Mouse (Mus musculus): ENCODE data around the gene Ndufs5. TPM values are rescaled to one million over a fixed set of nuclear protein-coding genes. Genes with fewer than 3 reads are reported as not detected.

The Ndufs5 gene
- polyA plus RNA-seq, 1 experiment from 2014 or later = 334 TPM

DNA sequence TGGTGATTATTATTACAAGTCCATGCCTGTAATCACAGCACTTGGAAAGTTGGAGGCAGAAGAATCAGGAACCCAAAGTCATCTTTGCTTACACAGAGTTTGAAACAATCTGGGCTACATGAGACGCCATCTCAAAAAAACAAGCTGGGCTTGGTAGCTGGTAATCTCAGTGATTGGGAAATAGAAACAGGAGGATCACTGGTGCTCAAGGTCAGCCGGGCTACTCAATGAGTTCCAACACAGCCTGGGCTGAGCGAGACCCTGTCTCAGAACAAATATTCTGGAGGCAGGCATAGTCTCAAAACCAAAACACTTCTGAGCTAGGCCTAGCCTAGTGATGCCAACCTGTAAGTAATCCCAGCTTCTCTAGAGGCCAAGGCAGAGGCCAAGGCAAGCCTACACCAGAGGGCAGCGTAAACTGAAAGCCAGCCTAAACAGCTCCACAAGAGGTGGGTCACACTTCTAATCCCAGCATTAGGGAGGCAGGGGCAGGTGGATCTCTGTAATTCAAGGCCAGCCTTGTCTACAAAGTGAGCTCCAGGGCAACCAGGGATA lies 27.3 kb upstream of the Ndufs5 start:
- DNase-seq (ENCODE audit: low spot score) (no peak), ATAC-seq (ENCODE audit: insufficient number of reproducible peaks, low FRiP score, low TSS enrichment, low read depth) (no peak)
- H3K27me3 ChIP-seq (ENCODE audit: control insufficient read depth, insufficient read depth, low read length) = no peaks in the 10 kb centered on the region
- H3K4me2 ChIP-seq (ENCODE audit: low read depth, severe bottlenecking) = no peak overlapping the region
- peaks cover 8% of the 10 kb centered on the region; the same call in 1 of the 2 replicates for H3K36me3 ChIP-seq (ENCODE audit: control insufficient read depth, insufficient read depth, low read length)
- peaks cover 7% of the 10 kb centered on the region for H3K4me1 ChIP-seq (ENCODE audit: control insufficient read depth, insufficient read depth, low read length)
- no peak overlapping the region for H3K9ac ChIP-seq (ENCODE audit: low read length)
- no peak overlapping the region for H3K27ac ChIP-seq (replicated peaks; ENCODE audit: low read depth, low read length)
- H3K4me3 ChIP-seq (ENCODE audit: low read depth, low read length) = no peak overlapping the region
- H3K9me3 ChIP-seq (ENCODE audit: control insufficient read depth, low read length) = no peaks in the 10 kb centered on the region
- WGBS = 95% methylated on average over 4 of the region's 4 CpGs

- no peaks in the 10 kb centered on the region for H3K4me1 ChIP-seq (ENCODE audit: control insufficient read depth, insufficient read depth, low read length)
- peaks cover 8% of the 10 kb centered on the region; the same call in 1 of the 2 replicates for H3K36me3 ChIP-seq (ENCODE audit: control insufficient read depth, insufficient read depth, low read length)
- no peak overlapping the region for H3K4me2 ChIP-seq (ENCODE audit: low read depth, severe bottlenecking)
- ATAC-seq (ENCODE audit: insufficient number of reproducible peaks, low FRiP score, low TSS enrichment, low read depth) = no peak
- H3K9me3 ChIP-seq (ENCODE audit: control insufficient read depth, low read length) = no peaks in the 10 kb centered on the region
- DNase-seq (ENCODE audit: low spot score) = no peak
- H3K27ac ChIP-seq (replicated peaks; ENCODE audit: low read depth, low read length) = no peak overlapping the region
- H3K4me3 ChIP-seq (ENCODE audit: low read depth, low read length) = no peak overlapping the region
- H3K9ac ChIP-seq (ENCODE audit: low read length) = no peak overlapping the region
- WGBS = 96% methylated on average over 1 of the region's 1 CpGs
- H3K27me3 ChIP-seq (ENCODE audit: control insufficient read depth, insufficient read depth, low read length) = no peaks in the 10 kb centered on the region
These were observed 24.9 kb upstream of the Ndufs5 start for GRCm38 (mm10) chr4:123742891-123743290.

DNA sequence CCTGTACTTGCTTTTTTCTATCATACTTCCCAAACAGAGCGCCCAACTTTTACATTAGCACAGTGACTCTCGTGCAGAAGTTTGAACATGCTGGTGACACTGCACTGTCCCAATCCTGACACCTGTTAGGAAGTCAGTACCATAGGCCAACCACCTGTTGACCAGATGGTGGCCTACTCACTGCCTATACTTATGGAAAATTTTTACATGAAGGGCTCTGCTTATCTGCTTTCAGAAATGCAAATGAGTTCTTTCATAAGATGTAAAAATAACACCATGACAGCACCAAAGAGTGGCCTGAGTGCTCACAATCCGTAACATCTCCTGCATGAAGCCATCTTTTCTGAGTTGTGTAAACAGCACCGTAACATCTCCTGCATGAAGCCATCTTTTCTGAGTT lies 20.7 kb upstream of the Ndufs5 start:
- Histone ChIP-seq H3K4me2 (ENCODE audit: low read depth, severe bottlenecking) (no peak overlapping the region), H3K27me3 (ENCODE audit: control insufficient read depth, insufficient read depth, low read length) (no peaks in the 10 kb centered on the region), H3K9ac (ENCODE audit: low read length) (no peak overlapping the region), H3K4me1 (ENCODE audit: control insufficient read depth, insufficient read depth, low read length) (no peaks in the 10 kb centered on the region), H3K9me3 (ENCODE audit: control insufficient read depth, low read length) (no peaks in the 10 kb centered on the region), H3K36me3 (ENCODE audit: control insufficient read depth, insufficient read depth, low read length) (peaks cover 10% of the 10 kb centered on the region; the same call in 1 of the 2 replicates), H3K4me3 (ENCODE audit: low read depth, low read length) (no peak overlapping the region), H3K27ac (replicated peaks; ENCODE audit: low read depth, low read length) (no peak overlapping the region)
- ATAC-seq (ENCODE audit: insufficient number of reproducible peaks, low FRiP score, low TSS enrichment, low read depth) = no peak
- no peak for DNase-seq (ENCODE audit: low spot score)
- WGBS = 94% methylated on average over 4 of the region's 4 CpGs

DNA sequence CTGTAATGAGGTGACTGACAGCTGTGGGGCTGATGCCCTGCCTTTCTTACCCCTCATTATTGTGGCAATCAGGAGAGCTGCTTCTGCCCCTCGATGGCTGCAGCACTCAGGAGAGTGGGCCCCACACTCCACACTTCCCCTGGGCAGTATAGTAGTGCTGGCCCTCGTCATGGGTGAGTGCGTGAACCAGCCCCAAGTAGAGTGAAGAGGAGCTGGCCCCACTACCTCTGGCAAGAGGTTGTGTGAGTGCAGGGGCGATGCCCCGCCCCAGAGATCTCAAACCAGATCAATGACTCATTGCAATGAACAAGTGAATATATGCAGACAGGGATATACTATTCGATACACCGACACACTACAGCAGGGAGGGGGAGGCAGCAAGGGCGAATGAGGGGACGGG lies 15.5 kb upstream of the Ndufs5 start:
- DNase-seq (ENCODE audit: low spot score) (no peak), ATAC-seq (ENCODE audit: insufficient number of reproducible peaks, low FRiP score, low TSS enrichment, low read depth) (no peak)
- Histone ChIP-seq H3K9ac (ENCODE audit: low read length) (no peak overlapping the region), H3K4me2 (ENCODE audit: low read depth, severe bottlenecking) (no peak overlapping the region), H3K36me3 (ENCODE audit: control insufficient read depth, insufficient read depth, low read length) (peaks cover 4% of the 10 kb centered on the region; the same call in 1 of the 2 replicates), H3K27ac (replicated peaks; ENCODE audit: low read depth, low read length) (no peak overlapping the region), H3K27me3 (ENCODE audit: control insufficient read depth, insufficient read depth, low read length) (no peaks in the 10 kb centered on the region), H3K4me1 (ENCODE audit: control insufficient read depth, insufficient read depth, low read length) (no peaks in the 10 kb centered on the region), H3K4me3 (ENCODE audit: low read depth, low read length) (no peak overlapping the region), H3K9me3 (ENCODE audit: control insufficient read depth, low read length) (no peaks in the 10 kb centered on the region)
- WGBS = 94% methylated on average over 9 of the region's 9 CpGs

GRCm38 (mm10) chr4:123732921-123733320 lies 14.9 kb upstream of the Ndufs5 start:
- ATAC-seq (ENCODE audit: insufficient number of reproducible peaks, low FRiP score, low TSS enrichment, low read depth) = no peak; the same call in 1 of the 2 replicates
- H3K9ac ChIP-seq (ENCODE audit: low read length) = no peak overlapping the region
- no peak overlapping the region for H3K4me2 ChIP-seq (ENCODE audit: low read depth, severe bottlenecking)
- no peaks in the 10 kb centered on the region for H3K9me3 ChIP-seq (ENCODE audit: control insufficient read depth, low read length)
- WGBS = 84% methylated on average over 2 of the region's 2 CpGs
- H3K27me3 ChIP-seq (ENCODE audit: control insufficient read depth, insufficient read depth, low read length) = no peaks in the 10 kb centered on the region
- no peak overlapping the region for H3K4me3 ChIP-seq (ENCODE audit: low read depth, low read length)
- no peak for DNase-seq (ENCODE audit: low spot score)
- H3K4me1 ChIP-seq (ENCODE audit: control insufficient read depth, insufficient read depth, low read length) = no peaks in the 10 kb centered on the region
- no peak overlapping the region for H3K27ac ChIP-seq (replicated peaks; ENCODE audit: low read depth, low read length)
- peaks cover 4% of the 10 kb centered on the region; the same call in 1 of the 2 replicates for H3K36me3 ChIP-seq (ENCODE audit: control insufficient read depth, insufficient read depth, low read length)

DNA sequence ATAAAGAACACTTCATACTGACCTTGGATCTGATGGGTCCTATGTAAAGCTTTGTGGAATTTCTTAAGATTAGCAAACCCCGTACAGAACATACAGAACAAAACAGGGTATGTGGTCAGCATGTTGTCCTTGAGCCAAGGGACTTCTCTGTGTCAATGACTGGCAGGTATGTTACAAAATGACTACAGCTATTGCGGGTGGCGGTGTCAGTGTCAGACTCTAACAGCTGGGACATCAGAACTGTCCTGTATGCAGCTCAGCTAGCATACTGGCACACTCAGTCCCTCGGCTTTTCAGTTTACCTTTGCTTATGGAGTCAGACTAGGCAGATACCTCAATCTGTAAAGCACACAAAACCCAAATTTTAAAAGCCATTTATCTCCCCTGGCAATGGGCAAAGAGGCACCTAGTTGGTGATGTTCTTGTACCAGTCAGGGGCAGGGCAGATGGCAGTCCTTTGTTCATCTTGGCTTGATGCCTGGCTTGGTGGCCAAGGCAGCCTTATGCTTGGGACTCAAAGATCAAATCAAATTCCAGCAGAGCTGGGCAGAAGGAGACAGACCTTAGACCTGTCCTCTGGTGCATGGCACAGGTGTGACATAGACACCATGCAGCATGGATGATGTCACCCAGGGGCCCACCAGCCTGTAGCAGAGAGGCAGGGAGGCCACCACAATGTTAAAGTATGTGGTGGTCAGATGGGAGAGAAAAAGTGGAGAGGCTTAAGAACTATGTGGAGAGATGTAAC lies 14.3 kb upstream of the Ndufs5 start:
- Histone ChIP-seq H3K9me3 (ENCODE audit: control insufficient read depth, low read length) (no peaks in the 10 kb centered on the region), H3K36me3 (ENCODE audit: control insufficient read depth, insufficient read depth, low read length) (peaks cover 3% of the 10 kb centered on the region; the same call in 1 of the 2 replicates), H3K4me2 (ENCODE audit: low read depth, severe bottlenecking) (no peak overlapping the region), H3K9ac (ENCODE audit: low read length) (no peak overlapping the region), H3K27ac (replicated peaks; ENCODE audit: low read depth, low read length) (no peak overlapping the region), H3K27me3 (ENCODE audit: control insufficient read depth, insufficient read depth, low read length) (no peaks in the 10 kb centered on the region), H3K4me1 (ENCODE audit: control insufficient read depth, insufficient read depth, low read length) (no peaks in the 10 kb centered on the region), H3K4me3 (ENCODE audit: low read depth, low read length) (no peak overlapping the region)
- WGBS = 96% methylated on average over 4 of the region's 4 CpGs
- ATAC-seq (ENCODE audit: insufficient number of reproducible peaks, low FRiP score, low TSS enrichment, low read depth) (no peak), DNase-seq (ENCODE audit: low spot score) (no peak)

DNA sequence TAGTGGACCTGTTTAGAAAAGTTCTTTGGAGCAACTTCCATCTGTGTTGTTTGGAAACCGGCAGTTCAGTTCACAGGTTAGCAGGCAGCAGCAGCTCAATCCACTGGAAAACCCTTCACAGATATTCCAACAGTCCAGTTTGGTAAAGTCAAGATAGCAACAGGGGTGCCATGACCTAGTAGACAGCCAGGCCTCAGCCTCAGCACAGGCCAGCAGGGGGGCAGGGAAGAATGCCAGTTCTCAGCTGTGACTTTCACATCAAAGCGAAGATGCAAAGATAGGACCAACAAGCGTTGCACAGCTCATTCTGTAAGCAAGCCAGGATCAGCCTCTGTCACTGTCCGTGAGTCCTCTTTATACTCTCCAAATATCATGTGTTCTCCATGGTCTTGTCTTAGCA lies 3.8 kb upstream of the Ndufs5 start:
- no peaks in the 10 kb centered on the region for H3K4me1 ChIP-seq (ENCODE audit: control insufficient read depth, insufficient read depth, low read length)
- no peak overlapping the region for H3K27ac ChIP-seq (replicated peaks; ENCODE audit: low read depth, low read length)
- H3K4me3 ChIP-seq (ENCODE audit: low read depth, low read length) = no peak overlapping the region
- no peak for ATAC-seq (ENCODE audit: insufficient number of reproducible peaks, low FRiP score, low TSS enrichment, low read depth)
- no peak overlapping the region for H3K9ac ChIP-seq (ENCODE audit: low read length)
- 89% methylated on average over 4 of the region's 4 CpGs for WGBS
- H3K27me3 ChIP-seq (ENCODE audit: control insufficient read depth, insufficient read depth, low read length) = no peaks in the 10 kb centered on the region
- H3K9me3 ChIP-seq (ENCODE audit: control insufficient read depth, low read length) = no peaks in the 10 kb centered on the region
- no peak overlapping the region for H3K4me2 ChIP-seq (ENCODE audit: low read depth, severe bottlenecking)
- no peak for DNase-seq (ENCODE audit: low spot score)
- H3K36me3 ChIP-seq (ENCODE audit: control insufficient read depth, insufficient read depth, low read length) = no peaks in the 10 kb centered on the region

- 32% methylated on average over 7 of the region's 7 CpGs for WGBS
- peak overlapping the region; percentile 56 for H3K4me2 ChIP-seq (ENCODE audit: low read depth, severe bottlenecking)
- H3K27me3 ChIP-seq (ENCODE audit: control insufficient read depth, insufficient read depth, low read length) = no peaks in the 10 kb centered on the region
- no peaks in the 10 kb centered on the region for H3K9me3 ChIP-seq (ENCODE audit: control insufficient read depth, low read length)
- peak overlapping the region; percentile 76 for H3K4me3 ChIP-seq (ENCODE audit: low read depth, low read length)
- no peaks in the 10 kb centered on the region for H3K4me1 ChIP-seq (ENCODE audit: control insufficient read depth, insufficient read depth, low read length)
- peak overlapping the region; percentile 38 for H3K9ac ChIP-seq (ENCODE audit: low read length)
- ATAC-seq (ENCODE audit: insufficient number of reproducible peaks, low FRiP score, low TSS enrichment, low read depth) (peak; percentile 44; the same call in 1 of the 2 replicates), DNase-seq (ENCODE audit: low spot score) (no peak)
- no peaks in the 10 kb centered on the region; the same call in 1 of the 2 replicates for H3K36me3 ChIP-seq (ENCODE audit: control insufficient read depth, insufficient read depth, low read length)
- H3K27ac ChIP-seq (replicated peaks; ENCODE audit: low read depth, low read length) = no peak overlapping the region
These were observed 405 bp upstream of the Ndufs5 start for GRCm38 (mm10) chr4:123718434-123718780.

Data from limb, embryonic 11.5 days (tissue).